Mouse (Mus musculus) testis, adult 2 months (tissue): ENCODE measurements at regions not wholly inside any gene's neighbourhood (a gene's known extent, or its start where the extent isn't known, plus 50 kb on each side); places are given as distances from the start of the nearest gene placed in this dataset.

Experiments used
- CTCF ChIP-seq: fragments of 200-500 bp; IDR thresholded peaks from 2 replicates; pipeline ENCODE4 v1.5.1; 2012; ENCODE audit warnings: low read depth, mild to moderate bottlenecking, inconsistent platforms, low read length, moderate library complexity; ENCODE audit not compliant: control insufficient read depth, insufficient read depth, insufficient replicate concordance
- POLR2A ChIP-seq: fragments of 200-500 bp; IDR thresholded peaks from 2 replicates; pipeline ENCODE4 v1.6.1; 2012; ENCODE audit warnings: low read depth, mild to moderate bottlenecking, inconsistent platforms, low read length, moderate library complexity; ENCODE audit not compliant: control insufficient read depth

DNA sequence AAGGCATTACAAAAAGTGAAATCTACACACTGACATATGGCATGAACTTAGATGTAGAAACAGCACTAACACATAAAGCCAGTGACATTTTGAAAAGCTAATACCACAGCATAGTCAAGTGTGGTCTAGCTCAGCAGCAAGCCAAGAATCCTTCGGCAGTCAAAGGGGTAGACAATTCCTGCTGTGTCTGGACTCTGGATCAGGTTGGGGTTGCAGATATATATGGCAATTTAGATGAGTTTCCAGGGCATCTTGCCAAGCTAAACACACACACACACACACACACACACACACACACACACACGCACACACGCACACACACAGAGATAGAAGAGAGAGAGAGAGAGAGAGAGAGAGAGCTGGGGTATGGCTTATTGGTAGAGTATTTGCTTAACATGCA, 118.2 kb downstream of the Chst1 start:
- TF ChIP-seq POLR2A (no peak), CTCF (no peak)
